Mouse (Mus musculus) T-helper 1 cell (primary cell): ENCODE measurements around the gene Chic2.

Source experiments
- in situ Hi-C: fragments of 300-600 bp; cut with MboI, MseI; formaldehyde crosslinking; loops from one replicate; pipeline ENCODE4 v1.15.1; 2025; ENCODE audit warnings: high pct_unique_total_duplicates

Gene Chic2

DNA sequence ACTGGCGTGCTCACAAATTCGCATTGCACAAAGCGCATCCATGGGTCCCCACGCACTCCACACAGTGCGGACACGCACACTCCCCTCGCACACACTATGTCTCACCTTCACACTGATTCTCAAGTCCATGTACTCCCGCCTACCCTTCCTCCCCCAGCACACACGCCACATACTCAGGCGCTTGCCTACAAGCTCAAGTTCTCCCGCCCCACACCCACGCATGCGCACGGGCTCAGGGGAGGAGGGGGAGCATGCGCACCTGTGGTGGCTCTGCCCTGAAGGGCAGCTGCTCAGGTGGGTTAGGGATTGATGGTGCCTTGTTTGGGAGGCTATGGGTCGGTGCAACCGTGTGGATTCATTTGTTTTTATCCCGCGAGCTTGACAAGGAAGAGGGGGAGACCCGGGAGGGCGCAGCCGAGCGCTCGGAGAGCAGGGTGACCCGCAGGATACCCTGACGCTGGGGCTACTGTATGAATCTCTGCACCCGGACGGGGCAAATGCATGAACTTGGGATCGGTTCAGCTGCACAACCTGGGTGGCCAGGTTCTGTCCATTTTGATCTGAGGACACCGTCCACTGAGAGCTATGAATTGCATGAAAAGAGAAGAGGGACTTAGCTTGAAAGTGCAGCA is 22.7 kb upstream of the Chic2 start:
- in situ Hi-C loops, result no loop called here

DNA sequence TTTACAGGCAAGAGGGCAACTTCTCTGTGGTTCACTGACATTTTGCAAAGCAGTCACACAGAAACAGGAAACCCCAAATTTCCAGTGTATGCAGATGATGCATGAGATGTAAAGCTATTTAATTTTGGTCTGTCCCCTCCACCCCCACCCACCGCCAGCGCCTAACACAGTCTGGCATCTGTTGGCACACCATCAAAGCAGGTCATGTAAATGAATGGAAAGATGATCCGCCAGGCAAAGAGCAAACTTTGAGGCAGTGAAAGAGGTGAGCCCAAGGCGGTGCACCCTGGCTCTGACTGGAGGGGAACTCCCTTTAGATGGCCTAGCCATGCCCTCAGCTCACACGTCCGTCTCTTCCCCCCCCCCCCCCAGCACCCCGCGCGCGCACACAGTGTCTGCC is 22.1 kb upstream of the Chic2 start:
- in situ Hi-C loops, result no loop called here

DNA sequence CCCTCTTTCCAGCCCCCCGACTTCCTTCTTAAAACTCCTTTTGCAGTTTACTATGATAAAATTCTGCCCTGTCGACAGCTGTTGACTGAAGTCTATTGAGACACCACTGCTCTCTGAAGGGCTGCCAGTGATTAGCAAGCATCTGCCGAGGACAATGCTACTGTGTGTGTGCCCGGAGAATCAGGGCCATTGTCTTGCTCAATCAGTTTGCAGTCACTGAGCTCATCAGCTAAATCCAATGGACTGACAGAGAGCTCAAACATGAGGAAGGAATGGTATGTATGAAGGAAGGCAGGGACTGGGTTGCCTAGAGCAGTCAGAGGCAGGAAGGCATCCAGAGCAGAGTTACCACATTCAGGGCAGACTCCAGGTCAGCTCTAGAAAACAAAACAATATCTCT is 18.6 kb upstream of the Chic2 start:
- in situ Hi-C loops, result no loop called here

DNA sequence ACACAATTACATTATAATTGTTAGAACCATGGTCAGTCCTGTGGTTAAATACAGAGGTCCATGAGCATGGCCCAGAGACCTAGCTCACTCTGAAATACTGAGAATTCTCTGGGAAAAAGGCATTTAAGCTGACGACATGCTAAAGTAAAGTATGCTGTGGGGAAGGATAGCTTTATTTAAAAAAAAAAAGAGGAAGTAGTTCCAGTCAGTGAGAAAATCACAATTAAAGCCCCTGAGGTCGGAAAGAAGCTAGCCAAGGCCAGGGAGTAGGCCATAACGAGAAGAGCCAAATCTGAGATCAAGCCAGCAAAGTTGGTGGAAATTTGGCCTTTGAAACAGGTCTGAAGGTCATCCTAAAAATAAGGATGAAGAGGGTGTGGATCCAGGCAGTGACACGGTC is 6.5 kb upstream of the Chic2 start:
- in situ Hi-C loops, result no loop called here

DNA sequence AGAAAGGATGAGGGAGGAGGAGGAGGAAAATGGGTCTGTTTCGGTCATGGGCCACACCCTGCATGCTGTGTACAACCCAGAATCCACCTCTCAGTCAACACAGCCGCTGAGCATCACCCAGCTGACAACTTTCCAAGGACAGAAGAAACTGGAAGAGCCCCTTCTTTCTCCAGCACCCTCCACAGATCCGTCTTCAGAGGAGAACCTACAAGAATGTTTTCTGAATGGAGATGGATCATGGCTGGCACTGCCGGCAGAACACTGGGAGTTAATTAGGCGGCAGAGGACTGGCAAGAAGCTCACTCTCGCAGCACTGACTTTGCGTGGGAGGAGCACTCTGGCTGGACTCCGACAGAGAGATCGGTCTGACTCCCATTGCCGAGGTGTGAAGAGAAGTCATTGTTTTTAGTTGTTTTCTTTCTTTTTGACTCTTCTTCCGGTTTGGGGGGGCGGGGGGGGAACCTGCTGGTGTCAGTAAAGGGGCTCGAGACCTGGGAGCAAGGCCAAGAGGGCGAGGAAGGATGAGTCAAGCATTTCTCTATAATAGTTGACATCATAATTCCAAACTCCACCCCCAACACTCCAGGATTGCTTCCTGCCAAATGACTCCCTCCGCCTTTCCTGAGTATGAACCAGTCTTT is 2.2 kb upstream of the Chic2 start:
- in situ Hi-C loops, result no loop called here

DNA sequence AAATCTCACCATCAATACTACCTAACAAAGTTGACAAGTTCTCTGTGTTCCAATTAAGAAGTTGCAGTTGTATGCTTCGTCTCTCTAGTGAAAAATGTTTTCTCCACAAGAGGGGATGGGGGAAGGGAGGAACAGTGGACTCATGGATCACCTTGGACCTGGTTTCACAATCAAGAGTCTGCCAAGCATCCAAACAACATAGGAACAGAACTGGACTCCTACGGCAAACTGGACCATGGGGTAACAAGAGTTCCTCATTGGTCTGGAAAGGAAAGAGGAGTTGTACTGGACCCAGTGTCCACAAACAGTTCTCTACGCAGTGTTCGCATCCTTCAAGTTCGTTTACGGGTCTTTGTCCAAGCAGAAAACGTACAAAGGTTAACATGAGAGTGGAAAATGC is 797 bp upstream of the Chic2 start:
- in situ Hi-C loops, result no loop called here

DNA sequence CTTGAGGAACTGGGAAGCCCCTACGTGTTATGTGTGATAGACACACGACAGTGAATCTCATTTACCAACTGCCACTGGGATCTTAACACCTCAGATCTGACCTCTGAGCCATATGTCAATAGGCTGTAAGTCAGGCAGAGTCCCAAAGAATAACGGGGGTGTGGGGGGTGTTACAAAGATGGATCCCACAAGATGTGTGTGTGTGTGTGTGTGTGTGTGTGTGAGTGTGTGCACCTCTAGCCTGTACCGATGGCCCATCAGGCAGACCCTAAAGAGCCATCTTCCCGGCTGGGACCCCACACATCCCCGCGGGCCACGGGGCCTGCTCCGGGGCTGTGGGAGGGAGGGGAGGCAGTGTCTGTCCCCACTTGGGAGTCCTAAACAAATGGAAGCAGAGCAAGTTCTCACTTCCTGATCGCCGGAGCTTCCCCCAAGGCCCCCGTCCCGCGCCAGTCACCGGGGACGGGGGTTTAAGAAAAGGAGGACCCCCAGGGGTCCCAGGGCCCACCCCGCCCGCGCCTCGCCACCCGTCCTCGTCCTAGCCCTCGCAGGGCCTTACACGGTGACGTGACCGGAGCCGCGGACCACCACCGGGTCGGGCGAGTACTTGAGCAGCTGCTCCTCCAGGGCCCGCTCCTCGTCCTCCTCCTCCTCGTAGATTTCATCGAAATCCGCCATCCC is 813 bp downstream of the Chic2 start:
- in situ Hi-C loops, result no loop called here

DNA sequence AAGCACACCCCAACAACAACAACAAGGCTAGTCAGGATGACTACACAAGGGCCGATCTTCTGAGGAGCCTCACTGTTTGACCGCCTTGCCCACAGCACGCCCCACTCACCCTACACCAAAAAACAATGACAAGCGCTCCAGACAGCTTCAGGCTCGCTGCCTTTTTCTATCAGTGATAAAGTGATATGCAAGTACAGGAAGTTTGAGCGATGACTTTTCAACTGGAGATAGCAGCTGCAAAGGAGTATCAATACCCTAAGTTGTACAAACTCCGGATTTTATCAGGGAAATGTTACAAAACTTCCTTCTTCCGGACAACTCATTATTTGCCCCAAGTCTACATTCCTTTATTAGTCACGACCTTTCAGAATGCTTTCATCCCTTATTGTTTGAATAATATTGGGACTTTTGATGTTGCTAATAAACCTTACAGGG is 1.5 kb downstream of the Chic2 start:
- in situ Hi-C loops, result no loop called here

DNA sequence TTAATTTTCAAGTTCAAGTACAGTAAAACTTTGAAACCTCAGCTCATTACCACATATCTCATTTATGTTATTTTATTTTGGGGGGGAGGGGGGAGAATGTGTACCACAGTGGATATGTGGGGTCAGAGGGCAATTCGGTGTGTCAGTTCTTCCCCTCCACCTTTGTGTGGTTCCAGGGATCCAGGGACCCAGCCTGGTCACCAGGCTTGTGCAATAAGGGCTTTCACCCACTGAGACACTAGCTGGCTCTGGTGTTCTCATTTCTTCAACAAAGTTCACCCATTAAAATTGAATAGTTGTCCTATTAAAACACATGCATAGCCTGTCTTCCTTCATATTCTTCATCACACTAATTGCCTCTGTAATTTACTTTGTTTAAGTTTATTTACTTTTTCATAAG is 5.3 kb downstream of the Chic2 start:
- in situ Hi-C loops, result no loop called here

DNA sequence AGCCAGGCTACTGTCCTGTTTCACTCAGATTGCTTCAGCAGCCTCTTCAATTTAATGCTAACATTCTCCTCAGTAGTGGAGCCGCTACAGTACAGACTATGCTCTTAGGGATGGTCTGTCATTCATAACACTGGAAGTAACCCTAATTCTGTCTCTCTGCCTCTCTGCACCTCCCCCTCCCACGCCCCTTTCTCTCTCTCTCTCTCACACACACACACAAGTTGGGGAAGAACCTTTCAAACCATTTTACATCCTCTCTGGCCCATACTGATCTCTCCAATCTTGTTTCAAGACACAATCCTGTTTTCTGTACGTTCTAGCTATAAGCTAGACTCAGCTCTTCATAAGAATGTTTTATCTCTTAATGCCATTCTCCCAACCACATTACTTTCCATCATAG is 9.1 kb downstream of the Chic2 start:
- in situ Hi-C loops, result no loop called here

DNA sequence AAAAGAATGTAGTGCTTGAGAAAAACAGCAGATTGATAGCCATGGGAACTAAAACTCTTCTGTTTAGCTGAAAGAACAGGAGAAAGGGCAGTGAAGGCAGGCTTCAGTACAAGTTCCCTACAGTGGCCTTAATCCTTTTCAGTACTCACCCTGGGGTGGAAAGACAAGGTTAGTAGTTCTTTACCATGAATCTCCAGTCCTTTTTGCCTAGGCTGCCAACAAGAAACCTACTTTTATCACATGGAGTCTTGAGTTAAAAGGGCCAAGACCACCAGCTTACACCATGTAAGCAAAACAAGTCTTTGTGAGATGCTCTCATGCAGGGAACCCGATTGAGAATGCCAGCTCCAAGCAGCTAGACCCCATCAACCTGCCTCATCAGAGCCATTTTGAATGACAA is 29.8 kb downstream of the Chic2 start:
- in situ Hi-C loops, result no loop called here

DNA sequence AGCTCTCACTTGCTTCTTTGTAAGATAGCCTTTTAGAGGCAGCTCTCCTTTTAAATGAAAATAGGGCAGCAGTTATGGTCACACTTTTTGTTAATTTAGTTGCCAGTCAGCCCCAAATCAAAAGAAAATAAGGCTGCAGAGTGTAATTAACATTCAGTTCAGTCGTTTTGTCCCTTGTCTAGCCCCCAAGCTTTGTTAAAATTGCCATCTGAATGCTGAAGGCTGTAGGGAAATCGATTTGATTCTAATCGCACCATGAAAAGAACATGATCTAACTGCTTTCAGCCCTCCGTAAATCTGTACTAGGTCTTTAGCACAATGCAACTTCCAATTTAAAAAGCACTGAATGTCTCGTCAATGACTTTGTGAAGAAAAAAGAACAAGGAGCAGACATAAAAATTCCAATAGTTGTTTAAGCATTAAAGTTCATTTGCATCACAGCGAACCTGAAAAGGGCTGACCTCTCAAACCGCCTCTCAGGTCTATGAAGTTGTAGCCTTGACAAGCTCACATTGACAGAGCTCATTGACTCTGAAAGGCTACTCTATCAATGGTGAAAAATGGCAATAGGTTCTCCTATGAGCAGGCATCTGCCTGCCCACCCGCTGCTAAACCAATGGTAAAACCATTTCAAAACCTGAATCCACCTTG is 31.7 kb downstream of the Chic2 start:
- in situ Hi-C loops, result no loop called here

DNA sequence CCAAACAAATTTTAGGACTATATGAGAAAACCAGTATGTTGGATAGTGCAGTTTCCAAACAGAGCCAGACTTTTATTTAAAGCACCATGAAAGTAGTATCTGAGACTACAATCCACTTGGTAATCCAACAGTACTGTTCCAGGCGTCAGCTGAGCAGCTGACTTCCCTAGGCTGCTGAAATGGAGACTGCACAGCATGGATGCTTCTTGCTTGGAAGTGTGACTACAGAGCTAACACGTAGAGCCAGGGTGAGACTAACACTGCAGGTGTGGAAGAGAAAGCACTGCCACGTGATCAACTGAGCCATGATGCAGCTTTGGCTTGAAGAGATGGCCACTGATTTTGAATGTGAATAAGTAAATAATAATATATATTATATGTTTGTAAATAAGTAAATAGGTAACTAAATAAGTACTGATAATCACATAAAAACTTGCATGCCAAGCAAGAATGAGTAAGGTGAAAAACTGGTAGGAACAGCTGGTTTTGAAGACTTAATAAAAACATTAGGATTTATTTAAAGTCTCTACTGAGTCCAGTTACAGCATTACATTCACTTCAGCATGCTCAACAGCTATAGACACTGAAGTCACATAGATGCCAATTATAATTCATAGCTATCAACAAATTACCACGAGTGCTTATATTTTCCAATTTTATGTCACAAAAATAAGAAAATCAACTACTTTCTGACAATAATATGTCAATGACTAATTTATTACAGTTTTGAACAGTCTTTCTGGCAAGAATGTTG is 32.4 kb downstream of the Chic2 start:
- in situ Hi-C loops, result no loop called here

DNA sequence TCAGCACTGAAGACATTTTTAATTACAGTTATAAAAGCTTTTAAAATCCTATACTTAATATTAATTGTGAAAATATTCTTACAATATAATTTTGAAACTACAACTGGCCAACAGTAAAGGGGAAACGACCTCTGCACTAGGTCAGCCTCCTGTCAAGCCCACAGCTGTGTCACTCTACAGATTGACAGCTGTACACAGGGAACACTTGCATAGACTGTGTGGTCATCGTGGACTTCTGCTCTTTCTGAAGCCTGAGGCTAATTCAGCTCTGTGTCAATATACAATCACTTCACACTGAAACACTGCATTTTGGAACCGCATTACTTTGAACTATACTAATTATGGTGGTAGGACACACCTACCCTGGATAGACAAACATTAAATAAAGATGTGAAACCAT is 39.8 kb downstream of the Chic2 start:
- in situ Hi-C loops, result no loop called here

DNA sequence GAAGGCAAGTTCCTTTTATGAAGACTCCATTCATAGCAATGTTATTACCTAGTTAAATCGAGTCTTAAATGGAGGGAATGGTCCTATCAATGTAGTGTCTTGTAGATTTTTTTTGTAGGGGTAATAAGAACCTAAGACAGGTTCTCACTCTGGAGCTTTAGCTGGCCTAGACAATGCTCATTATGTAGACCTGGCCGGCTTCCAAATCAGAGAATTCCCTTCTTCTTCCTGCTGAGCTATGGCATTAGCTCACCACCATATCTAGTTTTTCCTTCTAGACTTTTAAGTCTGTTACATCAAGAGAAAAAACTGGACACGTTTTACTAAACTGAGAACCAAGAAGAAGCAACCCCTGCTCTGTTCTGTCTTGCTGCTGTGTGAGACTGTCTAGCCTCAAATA is 42.5 kb downstream of the Chic2 start:
- in situ Hi-C loops, result no loop called here

DNA sequence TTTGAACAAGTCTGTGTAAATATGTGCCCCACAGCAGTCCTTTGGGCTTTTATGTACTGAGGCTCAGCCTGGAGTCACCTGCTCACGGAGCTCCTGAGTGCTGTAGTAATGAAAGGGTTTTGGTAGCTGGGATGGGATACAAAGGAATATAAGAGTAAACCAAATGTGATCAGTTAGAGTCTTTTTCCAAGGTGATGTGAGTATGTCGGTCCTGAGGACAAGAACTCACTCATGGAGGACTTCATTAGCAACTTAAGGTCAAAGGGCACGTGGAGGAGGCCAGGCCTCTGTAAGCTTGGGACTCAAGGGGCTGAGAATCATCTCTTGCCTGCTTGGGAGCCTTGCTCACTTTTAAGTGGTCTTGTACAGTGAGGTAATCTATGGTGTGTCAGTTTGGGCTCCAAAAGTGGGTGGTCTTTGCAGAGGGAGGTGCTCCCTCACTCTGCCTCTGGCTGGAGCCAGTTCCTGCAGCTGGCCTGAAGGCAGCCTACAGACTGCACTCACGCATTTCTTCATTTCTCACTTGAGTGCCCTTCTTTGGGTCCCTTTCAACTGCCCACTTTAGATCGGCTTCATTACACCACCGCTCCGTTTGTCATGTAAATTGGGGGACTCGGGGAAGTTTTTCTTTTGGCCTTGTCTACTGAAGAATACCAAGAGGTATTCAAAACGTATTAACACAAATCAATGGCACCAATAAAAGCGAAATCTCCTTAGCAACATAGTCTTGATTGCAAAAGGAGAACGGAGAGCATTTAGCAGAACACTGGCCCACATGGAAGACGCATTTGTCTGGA is 45.7 kb downstream of the Chic2 start:
- in situ Hi-C loops, result no loop called here

DNA sequence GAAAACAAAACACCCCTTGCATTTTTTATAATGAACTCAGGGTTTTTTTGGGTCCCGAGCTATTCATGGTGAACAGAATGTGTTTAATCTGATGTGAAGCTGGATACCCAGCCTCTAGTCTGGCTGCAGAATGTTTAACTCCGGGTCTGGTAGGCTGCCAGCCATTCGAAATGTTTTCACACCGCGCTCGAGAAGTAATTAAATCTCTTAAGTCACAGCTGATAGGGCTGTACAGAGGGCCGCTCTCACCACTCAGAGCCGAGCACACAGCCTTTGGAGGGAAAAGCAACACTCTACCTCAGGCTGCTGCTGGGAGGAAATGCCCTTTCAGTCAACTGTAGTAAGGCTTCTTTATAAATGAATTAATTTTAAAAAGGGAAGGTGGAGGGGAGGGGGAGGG is 49.6 kb downstream of the Chic2 start:
- in situ Hi-C loops, result no loop called here

DNA sequence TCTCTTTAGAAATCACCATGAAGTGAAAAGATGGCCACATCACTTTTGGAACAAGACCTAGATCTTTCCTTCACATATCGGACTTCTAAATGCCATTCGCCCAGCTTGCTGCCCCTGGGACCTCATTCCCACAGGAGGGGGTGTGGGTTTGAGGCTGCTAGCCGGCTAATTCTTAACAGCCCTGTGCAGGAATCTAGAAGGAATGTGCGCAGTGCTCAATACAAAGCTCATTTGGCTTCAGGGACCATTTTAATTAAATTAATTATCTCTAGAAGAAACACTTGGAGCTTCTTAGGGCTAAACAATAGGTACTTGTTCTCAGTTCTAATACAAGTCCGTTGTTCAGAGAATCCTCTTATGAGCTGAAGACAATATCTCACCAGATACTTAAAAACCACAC is 60.5 kb downstream of the Chic2 start:
- in situ Hi-C loops, result no loop called here

DNA sequence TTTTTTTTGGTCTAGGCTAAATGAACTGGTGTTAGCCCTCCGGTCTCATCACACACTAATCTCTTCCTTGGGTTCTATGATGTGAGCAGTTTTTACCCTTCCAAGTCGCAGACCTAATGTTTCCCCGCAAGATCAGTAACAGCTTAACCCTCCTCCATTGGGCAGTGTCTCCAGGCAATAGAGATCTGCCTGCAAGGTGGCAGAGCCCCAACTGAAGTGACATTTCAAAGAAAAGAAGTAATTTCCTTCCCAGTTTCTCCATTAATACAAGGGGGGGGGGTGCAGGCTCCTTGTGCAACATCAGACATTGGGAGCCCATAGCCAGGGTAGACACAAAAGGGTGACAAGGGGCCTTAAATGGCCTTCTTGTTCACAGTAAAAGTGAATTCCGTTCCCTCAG is 64.0 kb downstream of the Chic2 start:
- in situ Hi-C loops, result no loop called here

DNA sequence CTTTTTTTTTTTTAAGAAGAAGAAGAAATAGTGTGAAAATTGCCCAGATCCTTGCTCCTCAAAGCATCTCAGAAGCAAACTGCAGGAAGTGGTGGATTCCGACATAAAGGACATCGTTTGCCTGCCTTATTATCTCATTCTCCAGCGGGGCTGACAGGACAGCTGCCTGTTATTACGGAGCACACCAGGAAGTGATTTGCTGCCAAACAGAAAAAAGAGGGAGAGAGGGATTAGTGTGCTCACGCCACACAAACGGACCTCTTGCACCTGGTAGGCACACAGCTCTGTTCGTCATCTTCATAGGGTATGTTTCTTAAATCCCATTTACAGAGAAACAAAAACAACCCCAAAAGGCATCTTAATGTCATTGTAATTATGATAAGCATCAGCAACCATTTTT is 64.4 kb downstream of the Chic2 start:
- in situ Hi-C loops, result no loop called here

DNA sequence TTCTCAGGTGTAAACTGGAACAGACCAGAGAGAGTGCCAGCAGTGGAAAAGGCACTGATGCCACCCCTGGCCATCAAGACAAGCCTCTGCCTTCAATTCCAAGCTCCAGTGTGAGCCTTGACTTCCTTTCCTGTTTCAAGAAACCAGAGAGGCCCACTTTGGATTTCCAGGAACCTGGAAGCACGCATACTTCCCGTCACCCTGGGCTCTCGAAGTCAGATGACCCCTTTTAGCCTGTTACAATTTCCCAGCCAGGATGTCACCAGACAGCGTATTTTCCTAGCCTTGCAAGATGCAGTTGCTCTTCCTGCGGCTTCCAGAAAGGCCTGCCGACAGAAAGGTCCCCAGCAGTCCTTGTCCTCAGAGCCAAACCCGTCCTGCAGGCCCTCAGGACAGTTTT is 65.0 kb downstream of the Chic2 start:
- in situ Hi-C loops, result no loop called here
